In genomic region chr11:100442625-100443024, GRCm38 (mm10) we compare ENCODE assay signal across 28 mouse cellular contexts. TPM values are rescaled to one million over a fixed set of nuclear protein-coding genes. Genes with fewer than 3 reads are reported as not detected.
A peak's percentile ranks its signal among the peaks of the same experiment; 100 is the strongest.
DNase-seq lines count a peak whose midpoint lies in the region; ATAC-seq and TF ChIP-seq lines count a peak whose summit lies in the region.
"Had no signal": no experiment of that assay in that cellular context is flagged by ENCODE, and none has a peak within 500 bp of the region (broad histone marks: within the 10 kb centered on the region; RNA-seq: fewer than 3 reads in every experiment).

No protein-coding gene starts in this region.

- intact Hi-C loops in left cerebral cortex, postnatal 4 days (cut with DNase I) = no loop called here
- intact Hi-C loops in left cerebral cortex, postnatal 10 days (cut with DNase I) = no loop called here

- no peak for ATAC-seq in hindbrain, postnatal 0 days
- ATAC-seq in hindbrain, embryonic 14.5 days (ENCODE audit: low FRiP score) = no peak
- ATAC-seq: CD4-positive, CD25-positive, alpha-beta regulatory T cell, adult 4 months; forebrain, postnatal 0 days; hindbrain, embryonic 16.5 days; intestine, embryonic 15.5 days had no signal

- H3K9ac ChIP-seq in hindbrain, postnatal 0 days (replicated peaks; ENCODE audit: low read length) = no peak overlapping the region
- H3K9ac ChIP-seq in hindbrain, embryonic 14.5 days = no peak overlapping the region
- H3K9ac ChIP-seq: embryonic facial prominence, embryonic 13.5 days; forebrain, postnatal 0 days; heart, embryonic 13.5 days; intestine, embryonic 15.5 days; limb, embryonic 12.5 days; liver, embryonic 15.5 days; lung, embryonic 15.5 days; neural tube, embryonic 12.5 days had no signal

- no peaks in the 10 kb centered on the region for H3K36me3 ChIP-seq in hindbrain, postnatal 0 days (ENCODE audit: insufficient read depth, low read length)
- H3K36me3 ChIP-seq in hindbrain, embryonic 14.5 days (replicated peaks; ENCODE audit: control insufficient read depth, insufficient read depth) = no peaks in the 10 kb centered on the region
- H3K36me3 ChIP-seq: intestine, embryonic 15.5 days; liver, embryonic 15.5 days had no signal

- 71% methylated on average over 6 of the region's 6 CpGs for WGBS in hindbrain, postnatal 0 days
- WGBS in hindbrain, embryonic 14.5 days = 83% methylated on average over 6 of the region's 6 CpGs

- H3K4me3 ChIP-seq in hindbrain, postnatal 0 days (ENCODE audit: low read length) = no peak overlapping the region
- H3K4me3 ChIP-seq in hindbrain, embryonic 14.5 days (replicated peaks; ENCODE audit: low read length) = no peak overlapping the region
- H3K4me3 ChIP-seq: embryonic facial prominence, embryonic 13.5 days; forebrain, embryonic 10.5 days; heart, embryonic 13.5 days; intestine, embryonic 15.5 days; limb, embryonic 12.5 days; liver, embryonic 15.5 days; lung, embryonic 15.5 days; midbrain, embryonic 10.5 days; myocyte; neural tube, embryonic 12.5 days had no signal

- peak; percentile 9 for DNase-seq in hindbrain, postnatal 0 days (ENCODE audit: low spot score)
- DNase-seq in hindbrain, embryonic 14.5 days (ENCODE audit: low spot score) = no peak
- DNase-seq in left cerebral cortex, postnatal 4 days = peak; percentile 24
- no peak for DNase-seq in left cerebral cortex, postnatal 10 days (ENCODE audit: extremely low spot score in 1 of 2, low spot score in 2 of 2)
- DNase-seq in kidney, adult 9 months = peak; percentile 45
- peak; percentile 51 to 62 for DNase-seq in kidney, postnatal 36 days
- no peak for DNase-seq in gastrocnemius, postnatal 4 days (ENCODE audit: low spot score in 2 of 2)
- DNase-seq: adrenal gland, postnatal 25 days; cerebellum, adult 2 months; forebrain, postnatal 0 days; heart, postnatal 10 days; layer of hippocampus, adult 9-11 months; right cerebral cortex, adult 18-20 months; spleen, adult 18-20 months had no signal

- TF ChIP-seq CTCF in hindbrain, postnatal 0 days (IDR thresholded peaks at IDR 0.05; ENCODE audit: low read depth) = no peak

- H3K4me2 ChIP-seq in hindbrain, postnatal 0 days (ENCODE audit: low read depth, low read length) = no peak overlapping the region
- H3K4me2 ChIP-seq in hindbrain, embryonic 14.5 days (replicated peaks) = no peak overlapping the region
- H3K4me2 ChIP-seq: embryonic facial prominence, embryonic 13.5 days; heart, embryonic 13.5 days; intestine, embryonic 15.5 days; limb, embryonic 12.5 days; liver, embryonic 15.5 days; lung, embryonic 15.5 days; neural tube, embryonic 12.5 days had no signal

- H3K4me1 ChIP-seq in hindbrain, postnatal 0 days (ENCODE audit: insufficient read depth, low read length) = no peaks in the 10 kb centered on the region; the same call in 1 of the 2 replicates
- peaks cover 13% of the 10 kb centered on the region for H3K4me1 ChIP-seq in hindbrain, embryonic 14.5 days (replicated peaks; ENCODE audit: control insufficient read depth, insufficient read depth, low read length)

- no peaks in the 10 kb centered on the region for H3K27me3 ChIP-seq in hindbrain, postnatal 0 days (ENCODE audit: insufficient read depth, low read length)
- no peaks in the 10 kb centered on the region for H3K27me3 ChIP-seq in hindbrain, embryonic 14.5 days (ENCODE audit: control insufficient read depth, insufficient read depth, low read length)
- H3K27me3 ChIP-seq: embryonic facial prominence, embryonic 13.5 days; heart, embryonic 13.5 days; intestine, embryonic 15.5 days; limb, embryonic 12.5 days; liver, embryonic 15.5 days; lung, embryonic 15.5 days; neural tube, embryonic 12.5 days had no signal

- no peak overlapping the region for H3K27ac ChIP-seq in hindbrain, postnatal 0 days
- no peak overlapping the region for H3K27ac ChIP-seq in hindbrain, embryonic 14.5 days
- H3K27ac ChIP-seq: embryonic facial prominence, embryonic 13.5 days; forebrain, embryonic 10.5 days; heart, embryonic 13.5 days; intestine, embryonic 15.5 days; limb, embryonic 12.5 days; liver, embryonic 15.5 days; lung, embryonic 15.5 days; midbrain, embryonic 10.5 days; neural tube, embryonic 12.5 days; stomach, postnatal 0 days had no signal

- no peaks in the 10 kb centered on the region for H3K9me3 ChIP-seq in hindbrain, postnatal 0 days (ENCODE audit: low read length)
- H3K9me3 ChIP-seq in hindbrain, embryonic 14.5 days (ENCODE audit: control insufficient read depth, low read length) = no peaks in the 10 kb centered on the region
- H3K9me3 ChIP-seq: embryonic facial prominence, embryonic 13.5 days; forebrain, embryonic 10.5 days; heart, embryonic 13.5 days; intestine, embryonic 15.5 days; limb, embryonic 12.5 days; liver, embryonic 15.5 days; lung, embryonic 15.5 days; midbrain, embryonic 10.5 days; neural tube, embryonic 12.5 days had no signal

RNA-seq across cellular contexts. Expression of gene Klhl10, which starts 0.9 kb away (rescaled TPM):
- total RNA-seq in hindbrain, postnatal 0 days (2014; rRNA removed) = 0.40 and 0.42 TPM in 2 replicates
- polyA plus RNA-seq in hindbrain, postnatal 0 days (2015; fragmentation: Nextera tagmentation; extraction: Ambion mirVana) = 0.39 and 0.84 TPM in 2 replicates
- 0.52 and 0.74 TPM in 2 replicates for polyA plus RNA-seq in hindbrain, embryonic 14.5 days (2014; fragmentation: Nextera tagmentation; extraction: Ambion mirVana)
- 1 to 10 TPM; 1.9 to 3.1 TPM for total RNA-seq in left cerebral cortex, postnatal 4 days (2021)
- 1 to 10 TPM; 1.6 to 1.9 TPM for total RNA-seq in left cerebral cortex, postnatal 10 days (2021)
- total RNA-seq in gastrocnemius, postnatal 4 days (2021) = 1 to 10 TPM; 1.0 to 1.5 TPM

RNA-seq across cellular contexts. Expression of gene Nt5c3b, which starts 1.0 kb away (rescaled TPM):
- 59.2 and 61.7 TPM in 2 replicates for total RNA-seq in hindbrain, postnatal 0 days (2014; rRNA removed)
- polyA plus RNA-seq in hindbrain, postnatal 0 days (2015; fragmentation: Nextera tagmentation; extraction: Ambion mirVana) = 106 and 108 TPM in 2 replicates
- polyA plus RNA-seq in hindbrain, embryonic 14.5 days (2014; fragmentation: Nextera tagmentation; extraction: Ambion mirVana) = 98.5 and 101 TPM in 2 replicates
- 10 to 100 TPM; 85.5 to 91.9 TPM for total RNA-seq in left cerebral cortex, postnatal 4 days (2021)
- 10 to 100 TPM; 71.4 to 77.1 TPM for total RNA-seq in left cerebral cortex, postnatal 10 days (2021)
- 10 to 100 TPM; 35.8 to 38.1 TPM for total RNA-seq in gastrocnemius, postnatal 4 days (2021)

RNA-seq across cellular contexts. Expression of gene Fkbp10, which starts 27.1 kb away (rescaled TPM):
- total RNA-seq in hindbrain, postnatal 0 days (2014; rRNA removed) = 34.6 and 41.1 TPM in 2 replicates
- polyA plus RNA-seq in hindbrain, postnatal 0 days (2015; fragmentation: Nextera tagmentation; extraction: Ambion mirVana) = 27.0 and 27.4 TPM in 2 replicates
- polyA plus RNA-seq in hindbrain, embryonic 14.5 days (2014; fragmentation: Nextera tagmentation; extraction: Ambion mirVana) = 22.7 and 24.7 TPM in 2 replicates
- 10 to 100 TPM; 13.7 to 15.0 TPM for total RNA-seq in left cerebral cortex, postnatal 4 days (2021)
- 10 to 100 TPM; 12.2 to 13.1 TPM for total RNA-seq in left cerebral cortex, postnatal 10 days (2021)
- total RNA-seq in gastrocnemius, postnatal 4 days (2021) = 10 to 100 TPM; 86.4 TPM
- total RNA-seq: megakaryocyte progenitor cell, adult 5-6 weeks had no signal
- polyA plus RNA-seq: CD4-positive, CD25-positive, alpha-beta regulatory T cell, adult 4 months had no signal

RNA-seq across cellular contexts. Expression of gene P3h4, which starts 28.0 kb away (rescaled TPM):
- total RNA-seq in hindbrain, postnatal 0 days (2014; rRNA removed) = 23.9 and 28.2 TPM in 2 replicates
- 20.7 and 22.0 TPM in 2 replicates for polyA plus RNA-seq in hindbrain, postnatal 0 days (2015; fragmentation: Nextera tagmentation; extraction: Ambion mirVana)
- polyA plus RNA-seq in hindbrain, embryonic 14.5 days (2014; fragmentation: Nextera tagmentation; extraction: Ambion mirVana) = 19.1 and 20.4 TPM in 2 replicates
- 1 to 10 TPM; 8.1 to 9.9 TPM for total RNA-seq in left cerebral cortex, postnatal 4 days (2021)
- total RNA-seq in left cerebral cortex, postnatal 10 days (2021) = 1 to 10 TPM; 6.7 to 7.1 TPM
- 10 to 100 TPM; 27.4 to 29.4 TPM for total RNA-seq in gastrocnemius, postnatal 4 days (2021)
- polyA plus RNA-seq: CD4-positive, CD25-positive, alpha-beta regulatory T cell, adult 4 months had no signal

RNA-seq across cellular contexts. Expression of gene Klhl11, which starts 29.9 kb away (rescaled TPM):
- 50.3 and 56.5 TPM in 2 replicates for total RNA-seq in hindbrain, postnatal 0 days (2014; rRNA removed)
- 10.4 and 10.7 TPM in 2 replicates for polyA plus RNA-seq in hindbrain, postnatal 0 days (2015; fragmentation: Nextera tagmentation; extraction: Ambion mirVana)
- 15.6 and 17.7 TPM in 2 replicates for polyA plus RNA-seq in hindbrain, embryonic 14.5 days (2014; fragmentation: Nextera tagmentation; extraction: Ambion mirVana)
- total RNA-seq in left cerebral cortex, postnatal 4 days (2021) = 10 to 100 TPM; 50.7 to 54.1 TPM
- 10 to 100 TPM; 64.3 to 67.2 TPM for total RNA-seq in left cerebral cortex, postnatal 10 days (2021)
- total RNA-seq in gastrocnemius, postnatal 4 days (2021) = 10 to 100 TPM; 14.9 to 15.8 TPM

Comparison
In these comparisons a context has a peak if more than half of its experiments do, and no peak if none do; other contexts are left out.
1. DNase-seq: peak in hindbrain, postnatal 0 days (single experiment), left cerebral cortex, postnatal 4 days (single experiment), kidney, adult 9 months (single experiment) and kidney, postnatal 36 days (2 of 2); none in hindbrain, embryonic 14.5 days (single experiment), left cerebral cortex, postnatal 10 days (0 of 2) and gastrocnemius, postnatal 4 days (0 of 2).